Mouse (Mus musculus) cerebellum, adult 2 months (tissue): ENCODE measurements around the gene Irf4. TPM values are rescaled to one million over a fixed set of nuclear protein-coding genes. Genes with fewer than 3 reads are reported as not detected.
A peak's percentile ranks its signal among the peaks of the same experiment; 100 is the strongest.

Source experiments
- DNase-seq, 2 experiments: peaks; one replicate each; pipeline ENCODE4 v3.0.0; 2021
- H3K27ac ChIP-seq: fragments of 200-500 bp; 2 replicates; pipeline ENCODE4 v1.5.1; 2012; ENCODE audit warnings: low read length, control low read depth, inconsistent platforms; ENCODE audit not compliant: insufficient read depth
- H3K27me3 ChIP-seq: fragments of 200-500 bp; 2 replicates; pipeline ENCODE4 v1.6.1; 2012; ENCODE audit warnings: inconsistent platforms, mild to moderate bottlenecking, low read length, moderate library complexity; ENCODE audit not compliant: control insufficient read depth, insufficient read depth
- H3K4me1 ChIP-seq: fragments of 200-500 bp; 2 replicates; pipeline ENCODE4 v1.6.1; 2011; ENCODE audit warnings: low read length; ENCODE audit not compliant: control insufficient read depth, insufficient read depth
- H3K4me3 ChIP-seq: fragments of 200-500 bp; replicated peaks from 2 replicates; pipeline ENCODE3; 2011; ENCODE audit warnings: mild to moderate bottlenecking, low read depth, low read length, control low read depth; ENCODE audit not compliant: insufficient read depth
- CTCF ChIP-seq: fragments of 200-500 bp; IDR thresholded peaks from 2 replicates; pipeline ENCODE4 v1.5.1; 2011; ENCODE audit warnings: low read depth, mild to moderate bottlenecking, control low read depth, low read length, moderate library complexity, borderline replicate concordance; ENCODE audit not compliant: insufficient read depth
- POLR2A ChIP-seq: fragments of 200-500 bp; IDR thresholded peaks from 2 replicates; pipeline ENCODE4 v1.6.1; 2011; ENCODE audit warnings: low read length, control low read depth, borderline replicate concordance; ENCODE audit not compliant: insufficient read depth
- WGBS: fragments of 180-500 bp; shearing (Covaris S2); methylation state at CpG from one replicate; pipeline ENCODE4 v1.1.7; 2018; 5-methylcytosine and 5-hydroxymethylcytosine counted together
- polyA plus RNA-seq: library from polyadenylated mRNA; depleted of rRNA; stranded (reverse); fragments of >200 nt; gene quantifications from 2 replicates; pipeline ENCODE4 v1.2.3, GENCODE M21; 2012

Irf4 gene
- polyA plus RNA-seq, 1 experiment: 0.15 TPM

GRCm38 (mm10) chr13:30726879-30727278 lies 22.1 kb upstream of the Irf4 start:
- DNase-seq: no peak
- Histone ChIP-seq H3K4me3 (no peak overlapping the region), H3K27ac (no peak overlapping the region), H3K27me3 (no peaks in the 10 kb centered on the region), H3K4me1 (no peaks in the 10 kb centered on the region; the same call in 1 of the 2 replicates)
- no peak for TF ChIP-seq POLR2A
- TF ChIP-seq CTCF: no peak
- 93% methylated on average over 4 of the region's 4 CpGs for WGBS

GRCm38 (mm10) chr13:30728155-30728554 lies 20.9 kb upstream of the Irf4 start:
- no peak overlapping the region for H3K27ac ChIP-seq
- no peak overlapping the region for H3K4me3 ChIP-seq
- TF ChIP-seq POLR2A (no peak), CTCF (no peak)
- WGBS: 95% methylated on average over 7 of the region's 7 CpGs
- no peaks in the 10 kb centered on the region for H3K27me3 ChIP-seq
- H3K4me1 ChIP-seq: no peaks in the 10 kb centered on the region; the same call in 1 of the 2 replicates
- DNase-seq: no peak

- Histone ChIP-seq H3K27me3 (no peaks in the 10 kb centered on the region), H3K4me1 (no peaks in the 10 kb centered on the region), H3K27ac (no peak overlapping the region), H3K4me3 (no peak overlapping the region)
- WGBS: 24% methylated on average over 6 of the region's 6 CpGs
- DNase-seq: no peak
- no peak for TF ChIP-seq POLR2A
- 0 out of 2 replicates have a peak, but pooled peaks have one; percentile 8 for TF ChIP-seq CTCF
These were observed 19.8 kb upstream of the Irf4 start for GRCm38 (mm10) chr13:30729245-30729644.

GRCm38 (mm10) chr13:30730104-30730793 lies 18.8 kb upstream of the Irf4 start:
- Histone ChIP-seq H3K4me3 (no peak overlapping the region), H3K27me3 (no peaks in the 10 kb centered on the region), H3K27ac (no peak overlapping the region), H3K4me1 (no peaks in the 10 kb centered on the region)
- WGBS: 87% methylated on average over 15 of the region's 15 CpGs
- TF ChIP-seq POLR2A (no peak), CTCF (no peak)
- no peak for DNase-seq

- WGBS: 88% methylated on average over 11 of the region's 11 CpGs
- H3K27ac ChIP-seq: no peak overlapping the region
- no peak for DNase-seq
- no peak for TF ChIP-seq POLR2A
- TF ChIP-seq CTCF: no peak
- no peak overlapping the region for H3K4me3 ChIP-seq
- H3K4me1 ChIP-seq: no peaks in the 10 kb centered on the region
- H3K27me3 ChIP-seq: no peaks in the 10 kb centered on the region; the same call in 1 of the 2 replicates
These were observed 16.1 kb upstream of the Irf4 start for GRCm38 (mm10) chr13:30732709-30733445.

GRCm38 (mm10) chr13:30736721-30737120 lies 12.3 kb upstream of the Irf4 start:
- TF ChIP-seq CTCF: no peak
- TF ChIP-seq POLR2A: no peak
- H3K4me1 ChIP-seq: no peaks in the 10 kb centered on the region
- DNase-seq: no peak
- 79% methylated on average over 5 of the region's 5 CpGs for WGBS
- no peak overlapping the region for H3K27ac ChIP-seq
- no peak overlapping the region for H3K4me3 ChIP-seq
- no peaks in the 10 kb centered on the region; the same call in 1 of the 2 replicates for H3K27me3 ChIP-seq

GRCm38 (mm10) chr13:30737257-30737656 lies 11.8 kb upstream of the Irf4 start:
- no peaks in the 10 kb centered on the region; the same call in 1 of the 2 replicates for H3K27me3 ChIP-seq
- H3K4me3 ChIP-seq: no peak overlapping the region
- no peak overlapping the region for H3K27ac ChIP-seq
- no peaks in the 10 kb centered on the region for H3K4me1 ChIP-seq
- no peak for DNase-seq
- WGBS: 88% methylated on average over 2 of the region's 2 CpGs
- TF ChIP-seq POLR2A (no peak), CTCF (no peak)
